Comparison of ENCODE assay signal across 15 mouse cellular contexts in the genomic region with DNA sequence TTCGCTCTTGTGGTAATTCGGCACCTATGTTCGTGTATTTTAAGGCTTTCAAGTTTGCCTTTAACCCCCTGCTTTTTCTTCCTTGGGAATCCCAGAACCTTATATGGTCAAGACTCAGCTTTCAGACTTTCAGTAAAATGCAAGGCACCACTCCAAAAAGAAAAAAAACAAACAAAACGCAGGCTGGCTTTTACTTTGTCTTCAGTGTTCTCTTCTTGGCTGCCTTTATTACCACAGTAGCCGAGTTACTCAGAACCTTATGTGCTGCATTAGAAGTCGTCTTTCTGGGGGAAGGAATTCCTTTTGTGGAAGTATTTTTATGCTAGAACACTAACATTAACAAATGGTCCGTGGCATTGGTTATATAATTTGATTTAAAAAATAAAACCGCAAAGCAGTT. TPM values are rescaled to one million over a fixed set of nuclear protein-coding genes. Genes with fewer than 3 reads are reported as not detected.
A peak's percentile ranks its signal among the peaks of the same experiment; 100 is the strongest.
DNase-seq lines count a peak whose midpoint lies in the region; ATAC-seq and TF ChIP-seq lines count a peak whose summit lies in the region.
"Had no signal": no experiment of that assay in that cellular context is flagged by ENCODE, and none has a peak within 500 bp of the region (broad histone marks: within the 10 kb centered on the region; RNA-seq: fewer than 3 reads in every experiment).

No protein-coding gene starts in this region.

- H3K4me1 ChIP-seq in heart, postnatal 0 days (ENCODE audit: control insufficient read depth, insufficient read depth), result peaks cover 29% of the 10 kb centered on the region; the same call in 1 of the 2 replicates
- peaks cover 16% of the 10 kb centered on the region; the same call in 1 of the 2 replicates for H3K4me1 ChIP-seq in heart, embryonic 10.5 days
- H3K4me1 ChIP-seq in lung, embryonic 16.5 days (replicated peaks; ENCODE audit: control insufficient read depth, insufficient read depth, low read length), result peaks cover 6% of the 10 kb centered on the region
- H3K4me1 ChIP-seq in embryonic fibroblast, embryonic 13.5 days (ENCODE audit: control insufficient read depth, insufficient read depth, low read length), result peaks cover 14% of the 10 kb centered on the region

- H3K36me3 ChIP-seq in heart, postnatal 0 days (replicated peaks; ENCODE audit: control insufficient read depth, insufficient read depth, low read length), result no peaks in the 10 kb centered on the region
- H3K36me3 ChIP-seq in heart, embryonic 10.5 days, result no peaks in the 10 kb centered on the region
- no peaks in the 10 kb centered on the region for H3K36me3 ChIP-seq in lung, embryonic 16.5 days (ENCODE audit: control insufficient read depth, insufficient read depth, low read length)

- 71% methylated on average over 8 of the region's 8 CpGs for WGBS in heart, postnatal 0 days
- WGBS in heart, embryonic 10.5 days, result 75% methylated on average over 8 of the region's 8 CpGs
- WGBS in lung, embryonic 16.5 days, result 51% methylated on average over 8 of the region's 8 CpGs

- ATAC-seq in heart, postnatal 0 days (ENCODE audit: insufficient read depth, low read depth), result no peak
- no peak for ATAC-seq in lung, embryonic 16.5 days (ENCODE audit: low read depth)

- H3K9ac ChIP-seq in heart, postnatal 0 days (replicated peaks; ENCODE audit: low read depth, low read length), result no peak overlapping the region
- H3K9ac ChIP-seq in lung, embryonic 16.5 days (ENCODE audit: low read length), result no peak overlapping the region

- H3K27me3 ChIP-seq in heart, postnatal 0 days (ENCODE audit: control insufficient read depth, insufficient read depth, low read length), result no peaks in the 10 kb centered on the region
- no peaks in the 10 kb centered on the region for H3K27me3 ChIP-seq in heart, embryonic 10.5 days (ENCODE audit: insufficient read depth, poor library complexity, severe bottlenecking)
- no peaks in the 10 kb centered on the region for H3K27me3 ChIP-seq in lung, embryonic 16.5 days (ENCODE audit: control insufficient read depth, insufficient read depth, low read depth, low read length)

- TF ChIP-seq EP300 in heart, postnatal 0 days (IDR thresholded peaks at IDR 0.05; ENCODE audit: low read depth), result no peak

- no peak overlapping the region for H3K4me3 ChIP-seq in heart, postnatal 0 days (ENCODE audit: low read depth, low read length)
- no peak overlapping the region for H3K4me3 ChIP-seq in heart, embryonic 10.5 days
- no peak overlapping the region for H3K4me3 ChIP-seq in lung, embryonic 16.5 days (ENCODE audit: low read length)
- no peak overlapping the region for H3K4me3 ChIP-seq in embryonic fibroblast, embryonic 13.5 days (ENCODE audit: insufficient read depth, low read length)

- no peak for DNase-seq in heart, postnatal 0 days (ENCODE audit: low spot score)
- DNase-seq in heart, embryonic 10.5 days (ENCODE audit: low spot score), result no peak
- no peak for DNase-seq in lung, postnatal 4 days
- DNase-seq in Muller cell, postnatal 12 days (ENCODE audit: inconsistent ontology term), result peak; percentile 31
- DNase-seq in cerebellum, postnatal 4 days (ENCODE audit: low spot score in 2 of 2), result no peak
- DNase-seq: adrenal gland, postnatal 25 days; cerebellum, adult 9-10 months; heart, postnatal 4 days; kidney, adult 9 months; liver; lung, adult 18-20 months; right cerebral cortex, postnatal 14 days; thymus, postnatal 14 days had no signal

- no peak overlapping the region for H3K4me2 ChIP-seq in heart, postnatal 0 days (ENCODE audit: low read depth, low read length)
- H3K4me2 ChIP-seq in lung, embryonic 16.5 days (ENCODE audit: low read depth, low read length), result no peak overlapping the region

- H3K9me3 ChIP-seq in heart, postnatal 0 days (replicated peaks; ENCODE audit: control insufficient read depth, low read length), result no peaks in the 10 kb centered on the region
- H3K9me3 ChIP-seq in heart, embryonic 10.5 days, result no peaks in the 10 kb centered on the region
- H3K9me3 ChIP-seq in lung, embryonic 16.5 days (ENCODE audit: control insufficient read depth, low read length), result no peaks in the 10 kb centered on the region

- TF ChIP-seq CTCF in heart, postnatal 0 days (IDR thresholded peaks at IDR 0.05; ENCODE audit: low read depth), result no peak
- no peak for TF ChIP-seq CTCF in embryonic fibroblast, embryonic 13.5 days (IDR thresholded peaks at IDR 0.05; ENCODE audit: borderline replicate concordance, insufficient read depth, low read length)

- H3K27ac ChIP-seq in heart, postnatal 0 days (ENCODE audit: low read depth), result peak overlapping the region; percentile 55; the same call in 1 of the 2 replicates
- no peak overlapping the region for H3K27ac ChIP-seq in heart, embryonic 10.5 days
- H3K27ac ChIP-seq in lung, embryonic 16.5 days (ENCODE audit: low read length), result peak overlapping the region; percentile 61
- peak overlapping the region; percentile 96 for H3K27ac ChIP-seq in embryonic fibroblast, embryonic 13.5 days (ENCODE audit: insufficient read depth, low read length)

- no peak for TF ChIP-seq POLR2A in embryonic fibroblast, embryonic 13.5 days (IDR thresholded peaks at IDR 0.05; ENCODE audit: low read depth, low read length)

RNA-seq across cellular contexts. Expression of gene Ppp1r12a, which starts 22.8 kb away (rescaled TPM):
- 87.8 and 92.5 TPM in 2 replicates for total RNA-seq in heart, postnatal 0 days (2014; rRNA removed; ENCODE audit: low replicate concordance)
- 68.0 and 78.1 TPM in 2 replicates for polyA plus RNA-seq in heart, postnatal 0 days (2015; fragmentation: Nextera tagmentation; extraction: Ambion mirVana)
- 110 and 112 TPM in 2 replicates for polyA plus RNA-seq in heart, embryonic 10.5 days (2016; fragmentation: Nextera tagmentation; extraction: Ambion mirVana)
- 99.4 and 104 TPM in 2 replicates for polyA plus RNA-seq in lung, embryonic 16.5 days (2015; fragmentation: Nextera tagmentation; extraction: Ambion mirVana)
- 152 and 168 TPM in 2 replicates for polyA plus RNA-seq in embryonic fibroblast, embryonic 13.5 days (2011; ENCODE audit: insufficient read length, low read depth, missing spikeins)
